Comparison of ENCODE assay signal across 9 mouse cellular contexts in genomic region chr4:123905126-123905668, GRCm38 (mm10). TPM values are rescaled to one million over a fixed set of nuclear protein-coding genes. Genes with fewer than 3 reads are reported as not detected.
DNase-seq lines count a peak whose midpoint lies in the region; ATAC-seq and TF ChIP-seq lines count a peak whose summit lies in the region.
"Had no signal": no experiment of that assay in that cellular context is flagged by ENCODE, and none has a peak within 500 bp of the region (broad histone marks: within the 10 kb centered on the region; RNA-seq: fewer than 3 reads in every experiment).

No protein-coding gene starts in this region.

- no peak; the same call in 1 of the 2 replicates for TF ChIP-seq POLR2A in bone marrow, adult 2 months (IDR thresholded peaks at IDR 0.05; ENCODE audit: borderline replicate concordance, control insufficient read depth, low read depth, low read length)

- peak; percentile 59 to 76 for DNase-seq in kidney, postnatal 4 days
- DNase-seq in kidney, postnatal 25 days: no peak
- DNase-seq in mesoderm, embryonic 11.5 days (ENCODE audit: low read depth, low spot score): peak; percentile 19
- no peak for DNase-seq in gastrocnemius, postnatal 14 days
- no peak for DNase-seq in MN1 (ENCODE audit: low spot score)
- no peak for DNase-seq in thymus, postnatal 10 days (ENCODE audit: low spot score in 2 of 2)

- peak overlapping the region; percentile 75 for H3K27ac ChIP-seq in bone marrow, adult 2 months (ENCODE audit: control insufficient read depth, insufficient read depth, low read depth, low read length, poor library complexity)

- intact Hi-C loops in gastrocnemius, postnatal 14 days (cut with DNase I; ENCODE audit: low total_unique reads): no loop called here

- H3K4me3 ChIP-seq in bone marrow, adult 2 months (replicated peaks; ENCODE audit: control insufficient read depth, low read depth, low read length): peak overlapping the region; percentile 72

- peak; percentile 15 for ATAC-seq in granulocyte monocyte progenitor cell, adult 5-6 weeks (replicated peaks; ENCODE audit: poor library complexity, severe bottlenecking)

- H3K4me1 ChIP-seq in bone marrow, adult 2 months (ENCODE audit: control insufficient read depth, insufficient read depth, low read length): no peaks in the 10 kb centered on the region

- no peak for TF ChIP-seq CTCF in bone marrow, adult 2 months (IDR thresholded peaks at IDR 0.05; ENCODE audit: control insufficient read depth, insufficient read depth, low read length)

- WGBS in bone marrow, adult 2 months: under 1% methylated on average over 53 of the region's 53 CpGs

RNA-seq across cellular contexts. Expression of gene Mycbp, which starts 0.6 kb away (rescaled TPM):
- polyA plus RNA-seq in bone marrow, adult 2 months (2011; ENCODE audit: insufficient read depth, insufficient read length, low replicate concordance, missing spikeins): 12.9 and 35.6 TPM in 2 replicates
- total RNA-seq in granulocyte monocyte progenitor cell, adult 5-6 weeks (2014; fragmentation: Nextera tagmentation): 35.4 and 35.7 TPM in 2 replicates
- 30.1 and 33.2 TPM in 2 replicates for total RNA-seq in granulocyte monocyte progenitor cell, adult 5-6 weeks (2017)
- total RNA-seq in gastrocnemius, postnatal 14 days (2021): 10 to 100 TPM; 15.7 to 21.6 TPM

RNA-seq across cellular contexts. Expression of gene Rragc, which starts 12.0 kb away (rescaled TPM):
- 14.7 and 31.2 TPM in 2 replicates for polyA plus RNA-seq in bone marrow, adult 2 months (2011; ENCODE audit: insufficient read depth, insufficient read length, low replicate concordance, missing spikeins)
- 27.2 and 40.0 TPM in 2 replicates for total RNA-seq in granulocyte monocyte progenitor cell, adult 5-6 weeks (2014; fragmentation: Nextera tagmentation)
- total RNA-seq in granulocyte monocyte progenitor cell, adult 5-6 weeks (2017): 35.5 and 48.8 TPM in 2 replicates
- total RNA-seq in gastrocnemius, postnatal 14 days (2021): 10 to 100 TPM; 21.4 to 24.2 TPM

RNA-seq across cellular contexts. Expression of gene 4930535I16Rik, which starts 12.6 kb away (rescaled TPM):
- polyA plus RNA-seq in bone marrow, adult 2 months (2011; ENCODE audit: insufficient read depth, insufficient read length, low replicate concordance, missing spikeins): not detected in 2 replicates
- not detected in 2 replicates for total RNA-seq in granulocyte monocyte progenitor cell, adult 5-6 weeks (2014; fragmentation: Nextera tagmentation)
- total RNA-seq in granulocyte monocyte progenitor cell, adult 5-6 weeks (2017): not detected in 2 replicates
- total RNA-seq in gastrocnemius, postnatal 14 days (2021): not detected
- polyA plus RNA-seq: frontal cortex, adult 2 months had no signal

RNA-seq across cellular contexts. Expression of gene 4933427I04Rik, which starts 45.7 kb away (rescaled TPM):
- not detected in 2 replicates for polyA plus RNA-seq in bone marrow, adult 2 months (2011; ENCODE audit: insufficient read depth, insufficient read length, low replicate concordance, missing spikeins)
- total RNA-seq in granulocyte monocyte progenitor cell, adult 5-6 weeks (2014; fragmentation: Nextera tagmentation): not detected in 2 replicates
- total RNA-seq in granulocyte monocyte progenitor cell, adult 5-6 weeks (2017): not detected in 2 replicates
- not detected for total RNA-seq in gastrocnemius, postnatal 14 days (2021)
- polyA plus RNA-seq: frontal cortex, adult 2 months had no signal

Comparison
In these comparisons a context has a peak if more than half of its experiments do, and no peak if none do; other contexts are left out.
1. DNase-seq: peak in kidney, postnatal 4 days (2 of 2) and mesoderm, embryonic 11.5 days (single experiment); none in kidney, postnatal 25 days (0 of 2), gastrocnemius, postnatal 14 days (single experiment), MN1 (single experiment) and thymus, postnatal 10 days (0 of 2).